Mouse (Mus musculus) ES-Bruce4 (cell line): ENCODE measurements around the gene Fbxl17. TPM values are rescaled to one million over a fixed set of nuclear protein-coding genes. Genes with fewer than 3 reads are reported as not detected.

ENCODE experiments used
- H3K27ac ChIP-seq: 2 replicates; pipeline ENCODE4 v1.5.1; 2012; ENCODE audit warnings: low read length, inconsistent platforms; ENCODE audit not compliant: insufficient read depth
- H3K27me3 ChIP-seq: 2 replicates; pipeline ENCODE4 v1.6.1; 2012; ENCODE audit warnings: mild to moderate bottlenecking, low read length, inconsistent platforms; ENCODE audit not compliant: control insufficient read depth, poor library complexity, insufficient read depth, severe bottlenecking
- H3K36me3 ChIP-seq: 2 replicates; pipeline ENCODE4 v1.6.1; 2012; ENCODE audit warnings: inconsistent platforms, mild to moderate bottlenecking, low read length, moderate library complexity; ENCODE audit not compliant: control insufficient read depth, poor library complexity, insufficient read depth, severe bottlenecking
- H3K4me1 ChIP-seq: one replicate; pipeline ENCODE4 v1.8.1; 2011; ENCODE audit warnings: low read length; ENCODE audit not compliant: control insufficient read depth, insufficient read depth
- H3K4me3 ChIP-seq: 2 replicates; pipeline ENCODE4 v1.5.1; 2011; ENCODE audit warnings: low read depth, mild to moderate bottlenecking, low read length
- H3K9ac ChIP-seq: 2 replicates; pipeline ENCODE4 v1.6.1; 2012; ENCODE audit warnings: low read depth, mild to moderate bottlenecking, inconsistent platforms; ENCODE audit not compliant: poor library complexity, severe bottlenecking
- H3K9me3 ChIP-seq: replicated peaks from 2 replicates; pipeline ENCODE4 v1.6.1; 2012; ENCODE audit warnings: mild to moderate bottlenecking, low read length, inconsistent platforms; ENCODE audit not compliant: control insufficient read depth, poor library complexity, insufficient read depth, severe bottlenecking
- CTCF ChIP-seq: IDR thresholded peaks from one replicate; pipeline ENCODE4 v1.8.1; 2011; ENCODE audit warnings: low read depth, low read length
- EP300 ChIP-seq: IDR thresholded peaks from 2 replicates; pipeline ENCODE4 v1.6.1; 2011; ENCODE audit warnings: low read depth, low read length; ENCODE audit not compliant: insufficient read depth
- POLR2A ChIP-seq: IDR thresholded peaks from one replicate; pipeline ENCODE4 v1.8.1; 2011; ENCODE audit warnings: low read length; ENCODE audit not compliant: insufficient read depth
- polyA plus RNA-seq: library from polyadenylated mRNA; stranded (reverse); fragments of >200 nt; gene quantifications from 2 replicates; pipeline ENCODE4 v1.2.4, GENCODE M21; 2011; ENCODE audit warnings: low read depth; ENCODE audit not compliant: missing spikeins, insufficient read depth, insufficient read length

The Fbxl17 gene
- polyA plus RNA-seq, 1 experiment = 11.7 TPM

GRCm38 (mm10) chr17:63178331-63178730, 321.5 kb downstream of the Fbxl17 start:
- H3K4me1 ChIP-seq = peaks cover 2% of the 10 kb centered on the region

GRCm38 (mm10) chr17:63176411-63176810, 323.4 kb downstream of the Fbxl17 start:
- Histone ChIP-seq H3K4me3 (no peak overlapping the region), H3K27me3 (no peaks in the 10 kb centered on the region), H3K36me3 (no peaks in the 10 kb centered on the region), H3K27ac (peak overlapping the region; percentile 83), H3K4me1 (no peaks in the 10 kb centered on the region), H3K9me3 (no peaks in the 10 kb centered on the region), H3K9ac (no peak overlapping the region)
- TF ChIP-seq EP300 (0 out of 2 replicates have a peak, but pooled peaks have one; percentile 4), CTCF (no peak)

More at GRCm38 (mm10) chr17:63178331-63178730, 321.5 kb downstream of the Fbxl17 start:
- Histone ChIP-seq H3K27me3 (no peaks in the 10 kb centered on the region), H3K9me3 (no peaks in the 10 kb centered on the region), H3K4me3 (no peak overlapping the region), H3K27ac (no peak overlapping the region), H3K36me3 (no peaks in the 10 kb centered on the region), H3K9ac (no peak overlapping the region)
- TF ChIP-seq EP300 (no peak), POLR2A (no peak), CTCF (no peak)

- no peak overlapping the region for H3K27ac ChIP-seq
- no peak overlapping the region for H3K9ac ChIP-seq
- H3K27me3 ChIP-seq = no peaks in the 10 kb centered on the region
- no peak overlapping the region for H3K4me3 ChIP-seq
- no peaks in the 10 kb centered on the region for H3K36me3 ChIP-seq
- H3K4me1 ChIP-seq = no peaks in the 10 kb centered on the region
- TF ChIP-seq EP300 (no peak), CTCF (no peak), POLR2A (no peak)
- no peaks in the 10 kb centered on the region for H3K9me3 ChIP-seq
Observed at GRCm38 (mm10) chr17:63172697-63173096, 327.1 kb downstream of the Fbxl17 start.

GRCm38 (mm10) chr17:63171890-63172491, 327.8 kb downstream of the Fbxl17 start:
- Histone ChIP-seq H3K27me3 (no peaks in the 10 kb centered on the region), H3K4me1 (no peaks in the 10 kb centered on the region), H3K4me3 (no peak overlapping the region), H3K27ac (no peak overlapping the region), H3K36me3 (no peaks in the 10 kb centered on the region), H3K9me3 (no peaks in the 10 kb centered on the region), H3K9ac (no peak overlapping the region)
- TF ChIP-seq POLR2A (no peak), EP300 (no peak), CTCF (no peak)

GRCm38 (mm10) chr17:63171264-63171663, 328.6 kb downstream of the Fbxl17 start:
- Histone ChIP-seq H3K27ac (no peak overlapping the region), H3K9ac (no peak overlapping the region), H3K4me3 (no peak overlapping the region), H3K9me3 (no peaks in the 10 kb centered on the region), H3K27me3 (no peaks in the 10 kb centered on the region), H3K4me1 (no peaks in the 10 kb centered on the region), H3K36me3 (no peaks in the 10 kb centered on the region)
- TF ChIP-seq POLR2A = no peak
- no peak for TF ChIP-seq EP300
- no peak for TF ChIP-seq CTCF

GRCm38 (mm10) chr17:63168019-63168788, 331.6 kb downstream of the Fbxl17 start:
- H3K27me3 ChIP-seq = no peaks in the 10 kb centered on the region

More at GRCm38 (mm10) chr17:63168019-63168788, 331.6 kb downstream of the Fbxl17 start:
- no peak overlapping the region for H3K27ac ChIP-seq
- no peaks in the 10 kb centered on the region for H3K9me3 ChIP-seq
- H3K36me3 ChIP-seq = no peaks in the 10 kb centered on the region
- no peak overlapping the region for H3K4me3 ChIP-seq
- no peak for TF ChIP-seq CTCF
- TF ChIP-seq POLR2A = no peak
- TF ChIP-seq EP300 = no peak
- no peak overlapping the region for H3K9ac ChIP-seq
- no peaks in the 10 kb centered on the region for H3K4me1 ChIP-seq
